Mouse (Mus musculus) G1E (cell line): ENCODE results near the gene Adam8. TPM values are rescaled to one million over a fixed set of nuclear protein-coding genes. Genes with fewer than 3 reads are reported as not detected.

ENCODE experiments used
- ATAC-seq: 2 replicates; pipeline ENCODE4 v1.8.0; 2016; ENCODE audit warnings: mild to moderate bottlenecking; ENCODE audit not compliant: insufficient number of reproducible peaks, poor library complexity, low FRiP score, severe bottlenecking; ENCODE audit errors: extremely low read depth
- DNase-seq: peaks from one replicate; pipeline ENCODE4 v3.0.0; 2012; ENCODE audit warnings: low spot score
- H3K27me3 ChIP-seq: 2 replicates; pipeline ENCODE4 v1.6.1; 2012; ENCODE audit warnings: mild to moderate bottlenecking, low read length, inconsistent platforms; ENCODE audit not compliant: insufficient read depth
- H3K36me3 ChIP-seq: replicated peaks from 2 replicates; pipeline ENCODE3; 2012; ENCODE audit warnings: mild to moderate bottlenecking, inconsistent platforms
- H3K4me1 ChIP-seq: 2 replicates; pipeline ENCODE4 v1.6.1; 2012; ENCODE audit warnings: low read depth, low read length, inconsistent platforms, mixed read lengths; ENCODE audit not compliant: insufficient read depth
- H3K4me3 ChIP-seq: 2 replicates; pipeline ENCODE4 v1.5.1; 2012; ENCODE audit warnings: low read depth, mild to moderate bottlenecking, inconsistent platforms, low read length, moderate library complexity, mixed read lengths
- H3K9me3 ChIP-seq: replicated peaks from 2 replicates; pipeline ENCODE4 v1.6.1; 2012; ENCODE audit warnings: inconsistent platforms
- CTCF ChIP-seq: IDR thresholded peaks from 2 replicates; pipeline ENCODE4 v1.5.1; 2012; ENCODE audit warnings: low read depth, low read length, inconsistent platforms, mixed read lengths
- GATA1 ChIP-seq: IDR thresholded peaks from 2 replicates; pipeline ENCODE4 v1.6.1; 2012; ENCODE audit warnings: borderline replicate concordance, low read length, inconsistent platforms, mixed read lengths
- GATA2 ChIP-seq: IDR thresholded peaks from 2 replicates; pipeline ENCODE4 v1.6.1; 2012; ENCODE audit warnings: low read depth, low read length, inconsistent platforms, borderline replicate concordance
- POLR2AphosphoS5 ChIP-seq: IDR thresholded peaks from 2 replicates; pipeline ENCODE4 v1.6.1; 2012; ENCODE audit warnings: low read depth, low read length, inconsistent platforms; ENCODE audit not compliant: insufficient replicate concordance
- TAL1 ChIP-seq: conservative IDR thresholded peaks from 2 replicates; pipeline ENCODE4 v1.6.1; 2012; ENCODE audit warnings: low read depth, low read length, inconsistent platforms, mixed read lengths
- polyA plus RNA-seq: library from polyadenylated mRNA; stranded (reverse); fragments of >175 nt; gene quantifications from 2 replicates; pipeline ENCODE4 v1.2.3, GENCODE M21; 2012
- total RNA-seq, 2 experiments: library from RNA; stranded (forward) in 1 of 2; stranded (reverse) in 1 of 2; fragments of 200-1000 nt in 1 of 2; fragments of >200 nt in 1 of 2; fragmentation: Nextera tagmentation in 1 of 2; gene quantifications; 2 replicates each; pipeline ENCODE4 v1.2.3; 2014 to 2017

Adam8 gene
- not detected in 2 replicates for total RNA-seq (2014; fragmentation: Nextera tagmentation)
- total RNA-seq (2017), result 0.12 and 0.76 TPM in 2 replicates
- polyA plus RNA-seq, result 0.03 and 0.07 TPM in 2 replicates

DNA sequence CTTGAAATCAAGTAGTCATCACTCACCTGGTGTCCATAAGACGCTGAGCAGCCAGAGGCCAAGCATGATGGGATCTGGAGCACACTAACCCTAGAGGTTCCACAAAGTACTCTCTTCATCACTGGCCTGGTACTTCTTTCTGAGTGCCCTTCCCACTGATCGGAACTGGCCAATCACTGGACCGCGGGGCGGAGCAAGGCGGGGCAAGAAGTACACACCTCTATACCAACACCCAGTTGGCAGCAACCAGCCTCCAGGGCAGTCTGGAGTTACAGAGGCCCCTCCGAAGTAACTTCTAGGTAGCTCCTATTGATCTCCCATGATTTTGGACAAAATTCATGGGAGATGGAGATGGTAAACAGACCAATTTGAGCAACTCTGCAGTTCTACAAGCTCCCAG lies at the start of gene Adam8:
TSS of gene Adam8 (minus strand) at position 157 of the 400 bp plus-strand sequence.
- Histone ChIP-seq H3K4me3 (no peak within 1 kb of the TSS), H3K27me3 (peaks cover 8% of the 10 kb centered on the region), H3K36me3 (peaks cover 39% of the 10 kb centered on the region), H3K4me1 (peaks cover 14% of the 10 kb centered on the region), H3K9me3 (no peaks in the 10 kb centered on the region)
- no peak for DNase-seq
- no peak for ATAC-seq
- TF ChIP-seq POLR2AphosphoS5 (no peak), TAL1 (no peak), CTCF (no peak), GATA2 (no peak), GATA1 (no peak)

DNA sequence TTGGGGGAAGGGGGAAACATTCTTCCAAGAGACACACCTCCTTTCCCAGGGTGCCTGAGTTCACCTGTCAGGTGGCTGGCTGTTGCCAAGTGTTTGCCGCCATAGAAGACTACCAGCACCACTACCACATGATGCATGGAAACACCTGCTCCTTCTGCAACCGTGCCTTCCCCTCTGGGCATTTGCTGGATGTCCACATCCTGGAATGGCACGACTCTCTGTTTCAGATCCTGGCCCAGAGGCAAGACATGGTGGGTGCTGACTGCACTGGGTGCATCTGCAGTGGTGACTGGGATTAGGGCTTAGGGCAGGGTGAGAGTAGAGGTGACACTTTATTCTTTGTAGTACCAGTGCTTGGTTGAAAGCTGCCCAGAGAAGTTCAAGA lies 44.8 kb upstream of the Adam8 start:
- no peak for DNase-seq
- H3K4me3 ChIP-seq, result peak overlapping the region; percentile 95
- ATAC-seq, result no peak
- H3K9me3 ChIP-seq, result no peaks in the 10 kb centered on the region
- H3K27me3 ChIP-seq, result no peaks in the 10 kb centered on the region
- no peak for TF ChIP-seq GATA1
- no peak for TF ChIP-seq GATA2
- TF ChIP-seq CTCF, result no peak
- TF ChIP-seq TAL1, result no peak
- TF ChIP-seq POLR2AphosphoS5, result no peak
- peaks cover 71% of the 10 kb centered on the region for H3K36me3 ChIP-seq
- peaks cover 29% of the 10 kb centered on the region for H3K4me1 ChIP-seq

DNA sequence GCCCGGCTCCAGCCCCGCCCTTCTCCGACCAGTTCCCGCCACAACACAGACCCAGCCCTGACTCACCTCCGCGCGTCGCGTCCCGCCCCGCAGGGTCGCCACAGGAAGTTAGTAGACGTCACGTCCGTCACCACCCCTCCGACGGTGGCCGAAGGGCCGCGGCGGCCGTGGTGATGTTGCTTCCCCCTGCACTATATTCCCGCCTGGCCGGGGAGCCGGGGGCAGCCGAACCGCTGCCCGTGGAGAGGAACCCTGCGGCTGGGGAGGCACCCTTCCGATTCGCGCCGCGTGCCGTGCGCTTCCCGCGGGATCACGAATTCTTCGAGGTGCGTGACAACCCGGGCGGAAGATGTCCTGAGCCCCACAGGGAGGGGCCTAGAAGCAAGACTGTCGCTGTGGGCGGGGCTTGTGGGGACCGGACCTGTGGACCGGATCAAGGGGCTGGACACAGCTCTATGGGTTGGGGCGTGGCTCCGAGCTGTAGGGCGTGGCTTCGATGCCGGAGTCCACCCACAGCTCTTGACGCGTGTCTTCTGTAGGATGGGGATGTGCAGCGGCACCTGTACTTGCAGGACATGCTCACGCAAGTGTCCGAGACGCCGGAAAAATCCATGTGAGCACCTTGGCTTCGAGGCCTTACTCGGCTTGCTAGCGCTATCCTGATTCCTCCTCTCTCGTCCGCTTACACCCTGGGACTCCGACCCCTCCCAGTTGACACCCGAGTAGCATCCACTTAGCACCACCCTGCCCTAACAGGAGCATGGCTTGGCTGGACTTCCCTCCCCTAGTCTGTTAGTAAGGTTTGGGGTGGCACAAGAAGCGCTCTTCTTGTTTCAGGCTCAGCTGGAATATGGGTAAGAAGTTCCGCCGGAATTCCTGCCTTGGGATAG lies 44.2 kb upstream of the Adam8 start, which contains the start of the genes Zfp511 and Tubgcp2:
TSS of gene Zfp511 (plus strand) at position 111 of the 890 bp plus-strand sequence.
TSS of gene Tubgcp2 (minus strand) at position 389 of the 890 bp plus-strand sequence.
- Histone ChIP-seq H3K36me3 (peaks cover 78% of the 10 kb centered on the region), H3K4me3 (peak within 1 kb of the TSS; percentile 95), H3K4me1 (peaks cover 29% of the 10 kb centered on the region), H3K27me3 (no peaks in the 10 kb centered on the region), H3K9me3 (no peaks in the 10 kb centered on the region)
- ATAC-seq (peak; percentile 93), DNase-seq (peak; percentile 94)
- TF ChIP-seq GATA2 (no peak), GATA1 (no peak)

DNA sequence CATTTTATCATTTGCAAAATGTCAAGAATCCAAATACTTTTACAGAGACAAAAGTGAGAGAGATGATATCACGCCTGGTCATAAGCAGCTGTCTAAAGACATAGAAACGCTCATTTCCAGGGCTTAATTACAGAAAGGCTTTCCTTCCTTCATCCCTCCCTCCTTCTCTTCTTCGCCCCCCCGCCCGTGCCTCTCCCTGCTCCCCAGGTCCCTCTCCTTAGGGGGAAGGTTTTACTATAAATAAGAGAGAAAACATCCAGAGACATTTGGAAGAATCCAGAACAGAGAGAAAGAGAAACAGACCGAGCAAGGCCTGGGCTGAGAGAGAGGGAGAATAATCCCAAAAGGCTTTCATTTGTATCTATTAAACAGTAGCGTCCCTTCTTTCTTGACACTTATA lies 43.1 kb upstream of the Adam8 start:
- DNase-seq, result peak; percentile 18
- Histone ChIP-seq H3K36me3 (peaks cover 80% of the 10 kb centered on the region), H3K27me3 (no peaks in the 10 kb centered on the region), H3K9me3 (no peaks in the 10 kb centered on the region), H3K4me3 (peak overlapping the region; percentile 95), H3K4me1 (peaks cover 29% of the 10 kb centered on the region)
- TF ChIP-seq GATA1, result no peak
- TF ChIP-seq GATA2, result no peak
- TF ChIP-seq TAL1, result no peak
- no peak for TF ChIP-seq CTCF
- TF ChIP-seq POLR2AphosphoS5, result no peak
- no peak for ATAC-seq

DNA sequence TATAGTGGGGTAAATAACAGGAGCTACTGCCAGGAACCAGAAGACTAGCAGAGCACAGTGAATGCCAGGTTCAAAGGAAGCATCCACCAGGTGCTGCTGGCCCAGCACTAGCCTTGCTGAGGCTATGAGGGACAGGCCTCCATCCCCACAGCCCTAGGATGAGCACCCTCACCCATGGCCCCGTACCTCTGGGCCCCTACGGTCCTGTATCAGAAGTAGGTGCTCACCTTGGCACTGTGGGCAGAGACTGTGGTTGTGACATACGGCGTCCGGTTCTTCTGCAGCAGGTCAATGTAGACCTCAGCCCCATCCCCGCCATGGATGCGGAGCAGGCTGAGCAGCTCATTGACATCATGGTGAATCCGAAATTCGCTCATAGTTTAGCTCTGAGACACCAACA lies 41.0 kb upstream of the Adam8 start:
- Histone ChIP-seq H3K27me3 (no peaks in the 10 kb centered on the region), H3K4me1 (peaks cover 29% of the 10 kb centered on the region), H3K9me3 (peaks cover 18% of the 10 kb centered on the region), H3K36me3 (peaks cover 80% of the 10 kb centered on the region), H3K4me3 (no peak overlapping the region)
- TF ChIP-seq GATA2 (no peak), TAL1 (no peak), CTCF (no peak), POLR2AphosphoS5 (no peak), GATA1 (no peak)
- ATAC-seq (no peak), DNase-seq (no peak)

DNA sequence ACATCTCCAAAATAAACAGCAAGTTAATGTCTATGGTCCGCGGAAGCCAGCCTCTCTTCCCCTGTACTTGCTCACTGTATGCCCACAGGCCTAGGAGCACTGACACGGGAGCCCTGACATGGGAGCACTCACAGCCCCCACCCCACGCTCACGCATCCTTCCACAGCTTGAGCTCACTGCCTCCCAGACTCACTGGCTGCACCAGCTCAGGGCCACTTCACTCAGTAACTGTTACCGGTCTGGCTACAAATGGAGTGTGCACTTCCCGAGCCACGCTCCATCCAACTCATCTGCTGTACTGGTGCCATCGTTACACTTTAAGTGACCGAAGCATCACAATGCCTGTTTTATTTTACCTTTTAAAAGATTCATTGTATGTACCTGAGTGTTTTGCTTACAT lies 40.0 kb upstream of the Adam8 start:
- no peak for DNase-seq
- Histone ChIP-seq H3K4me1 (peaks cover 25% of the 10 kb centered on the region), H3K9me3 (peaks cover 25% of the 10 kb centered on the region), H3K36me3 (peaks cover 75% of the 10 kb centered on the region), H3K4me3 (no peak overlapping the region), H3K27me3 (no peaks in the 10 kb centered on the region)
- ATAC-seq, result no peak
- no peak for TF ChIP-seq GATA2
- no peak for TF ChIP-seq CTCF
- TF ChIP-seq TAL1, result no peak
- TF ChIP-seq GATA1, result no peak
- TF ChIP-seq POLR2AphosphoS5, result no peak
